Mouse (Mus musculus) right cerebral cortex, postnatal 36 days (tissue): Measurements from ENCODE around the gene C2cd4a.

Experiments
- DNase-seq, 2 experiments: peaks; one replicate each; pipeline ENCODE4 v3.0.0; 2022; ENCODE audit warnings: low spot score in 2 of 2, mixed read lengths in 1 of 2

Gene C2cd4a

DNA sequence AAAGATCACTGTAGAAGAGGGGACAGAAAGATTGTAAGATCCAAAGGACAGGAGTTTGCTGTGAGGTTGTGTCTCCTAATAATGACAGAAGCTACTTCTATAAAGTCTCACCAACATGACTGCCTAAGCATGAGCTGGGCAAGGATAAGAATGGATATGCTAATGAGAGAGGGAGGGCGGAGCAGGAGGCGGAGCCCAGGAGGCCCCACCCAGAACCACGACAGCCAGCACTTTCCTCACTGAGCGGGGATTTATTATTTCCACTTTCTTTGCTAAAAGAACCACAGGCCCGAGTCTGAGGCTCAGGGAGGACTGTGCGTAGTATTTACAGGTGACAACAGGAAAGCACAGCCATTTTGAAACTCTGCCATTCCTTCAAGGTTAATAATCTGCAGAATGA lies 44.5 kb downstream of the C2cd4a start:
- no peak for DNase-seq

DNA sequence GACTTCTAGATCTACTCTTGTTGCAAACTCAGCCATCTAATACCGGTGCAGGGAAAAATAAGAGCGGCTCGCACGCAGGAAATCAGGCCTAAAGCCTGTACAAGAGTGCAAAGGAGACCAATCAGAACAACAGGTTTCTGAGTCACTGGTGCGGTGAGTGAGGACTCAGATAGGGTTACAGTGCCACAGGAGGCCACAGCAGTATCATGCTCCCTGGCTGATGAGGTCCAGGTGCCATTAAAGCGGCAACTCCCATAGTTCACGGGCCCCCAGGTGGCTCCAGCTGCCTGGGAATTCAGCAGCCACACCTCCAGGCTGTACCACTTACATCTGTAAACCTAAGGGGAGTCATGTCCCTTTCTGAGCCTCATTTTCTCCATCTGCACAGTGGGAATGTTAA lies 45.8 kb downstream of the C2cd4a start:
- DNase-seq, result no peak

DNA sequence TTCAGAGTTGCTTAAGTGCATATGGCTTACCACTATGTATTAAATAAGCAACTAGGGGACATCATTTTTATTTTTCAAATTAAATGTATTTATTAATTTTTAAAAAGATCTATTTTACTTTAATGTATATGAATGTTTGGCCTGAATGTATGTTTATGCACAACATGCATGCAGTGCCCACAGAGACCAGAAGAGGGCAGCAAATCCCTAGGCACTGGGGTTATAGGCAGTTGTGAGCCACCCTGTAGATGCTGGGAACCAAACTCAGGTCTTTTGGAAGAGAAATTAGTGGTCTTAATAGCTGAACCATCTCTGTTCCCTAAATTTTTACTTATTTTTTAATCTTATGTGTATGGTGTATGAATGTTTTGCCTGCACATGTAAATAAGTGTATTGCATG lies 48.2 kb downstream of the C2cd4a start:
- no peak for DNase-seq

DNA sequence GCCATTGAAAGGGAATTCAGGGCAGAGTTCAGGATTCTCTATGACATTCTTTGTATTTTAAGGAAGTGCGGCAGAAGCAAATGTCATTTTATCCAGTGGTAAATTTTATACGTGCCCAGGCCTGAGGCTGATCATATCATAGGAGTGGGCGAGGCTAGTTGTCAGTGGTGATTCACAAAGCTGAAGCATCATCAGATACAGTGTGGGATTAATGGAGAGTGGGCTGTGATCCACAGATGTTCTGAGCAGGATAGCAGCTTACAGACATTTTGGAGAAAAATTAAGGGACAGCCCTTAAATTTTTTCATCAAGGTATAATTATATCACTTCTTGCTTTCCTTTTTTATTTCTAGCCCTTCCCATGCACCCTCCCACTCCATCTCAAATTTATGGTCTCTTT lies 48.7 kb downstream of the C2cd4a start:
- no peak for DNase-seq

DNA sequence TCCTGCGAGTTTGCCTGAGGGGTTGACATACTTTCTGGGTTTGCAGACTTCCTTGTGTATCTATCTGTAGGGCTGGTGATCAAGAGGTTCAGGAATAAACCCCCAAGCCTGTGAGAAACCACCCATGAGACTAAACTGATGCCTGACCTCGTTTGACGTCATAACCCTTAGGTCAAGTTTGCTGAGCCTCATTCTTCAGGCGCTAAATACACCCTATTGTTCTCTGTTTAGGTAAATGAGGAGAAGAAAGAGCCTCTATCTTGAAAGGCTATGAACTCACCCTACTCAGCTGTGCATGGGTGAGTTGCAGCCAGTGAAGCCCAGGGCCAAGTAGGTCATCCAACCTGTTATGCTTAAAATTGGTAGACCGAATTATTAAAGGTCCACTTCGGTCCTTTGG lies 49.3 kb downstream of the C2cd4a start:
- DNase-seq, result no peak
